Mouse (Mus musculus): ENCODE results near the gene Gm8978. TPM values are rescaled to one million over a fixed set of nuclear protein-coding genes. Genes with fewer than 3 reads are reported as not detected.
"Not testable (repeated sequence)": the region's sequence is repeated elsewhere in the genome, so short reads cannot be mapped to it uniquely, and the experiment has no call there.

Gm8978 gene
- not detected in 2 replicates for polyA plus RNA-seq (2012; ENCODE audit: insufficient read depth, low replicate concordance)

DNA sequence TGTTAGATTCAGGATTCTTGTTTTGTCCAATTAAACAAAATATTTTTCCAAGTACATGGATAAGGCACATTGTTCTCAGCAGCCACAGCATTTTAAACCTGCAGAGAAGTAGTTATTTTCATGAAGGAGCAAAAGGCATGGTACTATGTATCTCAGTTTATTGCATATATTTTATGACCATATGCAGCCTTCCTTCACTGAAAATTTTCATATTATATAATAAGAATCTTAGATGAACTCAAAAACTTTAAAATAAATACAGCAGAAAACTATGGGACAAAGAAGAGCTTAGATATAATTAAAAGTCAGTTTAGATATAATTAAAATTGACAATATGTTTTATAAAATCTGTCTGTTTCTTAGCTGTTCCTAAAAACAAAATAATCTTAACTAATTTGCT is at the start of gene Gm8978:
Gene Gm8978, minus strand, starts transcription at position 101 of the 400 bp plus-strand sequence.
- H3K4me1 ChIP-seq; H3K27me3 ChIP-seq (replicated peaks); H3K36me3 ChIP-seq (replicated peaks; ENCODE audit: low read length); H3K9me3 ChIP-seq; H3K4me3 ChIP-seq (replicated peaks): not testable (repeated sequence)

DNA sequence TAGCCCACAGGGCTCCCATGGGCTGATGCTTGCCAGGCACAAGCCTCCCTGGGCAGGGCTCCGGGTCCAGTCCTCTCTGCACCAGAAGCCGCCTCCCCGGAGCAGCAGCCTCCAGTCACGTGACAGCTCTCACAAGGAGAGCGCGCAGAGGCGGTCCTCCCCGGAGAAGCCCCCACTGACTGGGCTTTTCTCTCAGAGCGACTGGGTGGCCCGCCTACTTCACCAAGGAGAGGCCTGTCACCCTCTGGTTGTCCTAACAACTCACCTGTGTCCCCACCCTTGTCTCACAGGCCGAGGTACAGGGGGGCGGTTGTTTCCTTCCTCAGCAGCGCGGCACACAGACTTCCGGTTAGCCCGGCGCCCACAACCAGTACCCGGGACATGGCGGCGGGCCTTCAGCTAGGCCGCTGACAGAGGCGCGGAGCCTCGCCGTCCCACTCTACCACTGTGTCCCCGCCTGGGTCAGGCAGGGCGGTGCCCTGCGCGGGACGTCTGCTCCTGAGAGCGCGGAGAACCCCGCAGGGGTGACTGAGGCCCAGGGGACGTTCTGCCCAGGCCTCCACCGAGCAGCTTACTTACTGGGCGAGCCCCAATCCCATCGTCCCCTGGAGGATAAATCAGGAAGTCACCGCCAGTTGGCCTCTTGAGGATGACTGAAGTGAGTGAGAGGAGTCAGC is 35.3 kb downstream of the Gm8978 start:
- H3K4me1 ChIP-seq; H3K27me3 ChIP-seq (replicated peaks); H3K36me3 ChIP-seq (replicated peaks; ENCODE audit: low read length); H3K4me3 ChIP-seq (replicated peaks); H3K9me3 ChIP-seq: not testable (repeated sequence)

DNA sequence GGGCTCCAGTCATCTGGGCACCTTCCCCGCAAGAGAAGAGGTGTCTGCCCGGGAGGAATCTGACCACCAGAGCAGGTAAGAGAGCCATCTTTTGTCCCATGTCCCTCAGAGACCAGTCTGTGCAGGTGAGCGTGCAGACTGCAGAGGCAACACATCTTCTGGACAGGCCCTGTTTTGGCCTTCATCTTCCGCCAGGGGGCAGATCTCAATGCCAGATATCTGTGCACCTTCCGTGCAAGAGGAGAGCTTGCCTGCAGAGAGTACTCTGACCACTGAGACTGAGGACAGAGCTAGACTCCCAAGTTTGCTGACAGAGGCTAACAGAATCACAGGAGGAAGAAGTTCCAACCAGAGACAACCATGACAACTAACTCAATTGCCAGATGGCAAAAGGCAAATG is 56.5 kb downstream of the Gm8978 start:
- not testable (repeated sequence) for H3K27me3 ChIP-seq (replicated peaks); H3K4me3 ChIP-seq (replicated peaks); H3K4me1 ChIP-seq; H3K9me3 ChIP-seq; H3K36me3 ChIP-seq (replicated peaks; ENCODE audit: low read length)

Other genes starting within 250 kb of the Gm8978 start
- gene Rnls, start 233.0 kb downstream of the Gm8978 start, polyA plus RNA-seq (2012; ENCODE audit: insufficient read depth, low replicate concordance) = 0.29 TPM in 1 of 2 replicates, not detected in the other
- gene Lipo4, start 107.5 kb downstream of the Gm8978 start, polyA plus RNA-seq (2012; ENCODE audit: insufficient read depth, low replicate concordance) = not detected in 2 replicates
- not detected in 2 replicates for gene Lipo2, start 126.1 kb upstream of the Gm8978 start, polyA plus RNA-seq (2012; ENCODE audit: insufficient read depth, low replicate concordance)
- not detected in 2 replicates for gene Lipo3, start 136.7 kb upstream of the Gm8978 start, polyA plus RNA-seq (2012; ENCODE audit: insufficient read depth, low replicate concordance)
- not detected in 2 replicates for gene Lipo1, start 162.2 kb upstream of the Gm8978 start, polyA plus RNA-seq (2012; ENCODE audit: insufficient read depth, low replicate concordance)

Measured in megakaryocyte, embryonic 14.5 days (primary cell).